Mouse (Mus musculus): ENCODE results near the gene Gm19935.

The Gm19935 gene

GRCm38 (mm10) chr8:90829825-90830224 lies 12.6 kb upstream of the Gm19935 start:
- no peak for DNase-seq (ENCODE audit: low spot score in 2 of 2)

DNA sequence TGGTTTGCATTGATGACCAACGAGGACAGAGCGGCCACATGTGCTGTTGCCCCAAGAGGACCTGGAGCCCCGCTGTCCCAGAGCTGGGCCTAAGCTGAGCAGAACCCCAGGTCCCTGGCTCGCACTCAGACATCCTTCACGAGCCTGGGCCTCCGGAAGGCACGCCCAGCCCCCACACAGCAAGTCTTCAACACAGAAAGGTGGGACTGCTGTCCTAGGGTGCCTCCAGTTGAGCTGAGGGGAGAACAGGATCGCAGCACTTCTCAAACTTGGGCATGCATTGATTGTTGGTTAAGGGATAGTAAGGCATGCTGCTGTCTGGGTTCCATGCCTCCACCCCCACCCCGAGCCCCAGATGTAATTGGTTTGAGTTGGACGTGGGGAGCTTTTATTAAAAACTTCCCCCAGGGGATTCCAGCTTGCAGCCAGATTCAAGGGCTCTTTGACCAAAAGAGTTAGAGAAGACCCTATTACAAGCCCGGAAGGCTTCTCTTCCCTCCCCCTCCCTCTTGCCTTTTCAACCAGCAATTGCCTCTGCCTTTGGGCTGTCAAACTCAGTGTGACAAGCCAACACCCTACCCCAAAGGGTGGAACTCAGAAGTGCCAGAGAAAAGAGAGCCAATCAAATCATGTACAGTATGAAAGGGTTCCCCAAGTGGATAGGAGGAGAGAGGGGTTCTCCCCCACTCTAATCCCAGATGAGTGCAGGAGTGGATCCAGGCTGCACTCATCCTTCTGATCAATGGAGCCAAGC lies 12.0 kb upstream of the Gm19935 start:
- no peak for DNase-seq (ENCODE audit: low spot score in 2 of 2)

DNA sequence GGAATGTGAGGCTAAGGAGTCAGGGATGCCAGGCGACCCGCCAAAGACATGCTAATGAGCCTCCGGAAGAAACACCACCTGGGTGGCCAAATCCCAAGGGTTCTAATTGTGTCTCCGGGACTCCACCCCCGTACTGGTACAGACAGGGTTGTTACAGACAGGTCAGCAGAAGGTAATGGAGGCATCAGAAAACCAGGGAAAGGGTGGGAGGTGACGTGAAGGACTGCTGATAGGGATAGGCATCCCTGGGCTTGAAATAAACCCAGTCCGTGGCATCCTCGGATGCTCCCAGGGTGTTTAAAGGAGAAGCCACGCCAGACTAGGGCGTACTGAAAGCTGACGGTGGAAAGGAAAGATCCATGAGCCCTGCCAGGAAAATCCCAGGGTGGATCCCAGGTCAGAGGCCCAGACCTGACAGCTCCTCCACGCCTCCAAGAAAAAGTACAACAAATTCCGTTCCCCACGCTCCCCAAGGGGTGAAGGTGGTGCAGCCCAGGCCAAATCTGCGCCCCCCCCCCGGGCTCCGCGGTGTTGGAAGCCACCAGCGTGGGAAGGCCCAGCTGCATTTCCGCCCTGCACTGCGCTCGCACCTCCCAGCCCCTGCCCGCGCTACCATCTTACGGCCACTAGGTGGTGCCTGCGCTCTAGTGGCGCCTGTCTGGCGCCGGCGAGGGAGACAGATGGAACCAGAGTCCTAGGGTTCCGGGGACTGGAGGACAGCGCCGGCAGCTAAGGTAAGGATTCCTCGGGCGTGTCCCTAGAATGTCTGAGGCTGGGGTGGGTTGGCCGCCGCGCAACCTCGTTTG lies 11.2 kb upstream of the Gm19935 start, which contains the start of gene Chd9:
Gene Chd9 (plus strand): TSS at position 172 of the 806 bp plus-strand sequence.
- peak; percentile 97 to 98 for DNase-seq (ENCODE audit: low spot score in 2 of 2)

- DNase-seq (ENCODE audit: low spot score in 2 of 2), result peak; percentile 50 to 66
Observed at GRCm38 (mm10) chr8:90825459-90825871, 8.3 kb upstream of the Gm19935 start.

DNA sequence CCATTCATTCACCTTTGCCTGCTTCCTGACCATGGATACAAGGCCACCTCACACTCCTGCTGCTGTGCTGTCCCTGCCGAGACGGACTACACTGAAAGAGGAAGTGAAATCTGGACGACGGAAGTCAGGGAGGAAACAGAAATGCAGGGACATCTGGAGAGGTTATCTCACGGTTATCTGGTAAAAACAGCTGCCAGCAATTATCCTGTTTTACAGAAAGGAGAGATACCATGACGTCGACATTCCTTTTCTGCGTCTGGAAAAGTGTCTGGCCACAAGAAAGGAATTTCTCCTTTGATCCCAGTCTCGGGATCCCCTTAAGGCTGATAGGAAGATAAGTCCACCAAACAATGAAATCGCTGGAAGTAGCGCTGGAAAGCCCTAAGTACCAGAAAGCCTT lies 5.2 kb upstream of the Gm19935 start:
- DNase-seq (ENCODE audit: low spot score in 2 of 2), result no peak

- no peak for DNase-seq (ENCODE audit: low spot score in 2 of 2)
Observed at GRCm38 (mm10) chr8:90820321-90820696, 3.1 kb upstream of the Gm19935 start.

DNA sequence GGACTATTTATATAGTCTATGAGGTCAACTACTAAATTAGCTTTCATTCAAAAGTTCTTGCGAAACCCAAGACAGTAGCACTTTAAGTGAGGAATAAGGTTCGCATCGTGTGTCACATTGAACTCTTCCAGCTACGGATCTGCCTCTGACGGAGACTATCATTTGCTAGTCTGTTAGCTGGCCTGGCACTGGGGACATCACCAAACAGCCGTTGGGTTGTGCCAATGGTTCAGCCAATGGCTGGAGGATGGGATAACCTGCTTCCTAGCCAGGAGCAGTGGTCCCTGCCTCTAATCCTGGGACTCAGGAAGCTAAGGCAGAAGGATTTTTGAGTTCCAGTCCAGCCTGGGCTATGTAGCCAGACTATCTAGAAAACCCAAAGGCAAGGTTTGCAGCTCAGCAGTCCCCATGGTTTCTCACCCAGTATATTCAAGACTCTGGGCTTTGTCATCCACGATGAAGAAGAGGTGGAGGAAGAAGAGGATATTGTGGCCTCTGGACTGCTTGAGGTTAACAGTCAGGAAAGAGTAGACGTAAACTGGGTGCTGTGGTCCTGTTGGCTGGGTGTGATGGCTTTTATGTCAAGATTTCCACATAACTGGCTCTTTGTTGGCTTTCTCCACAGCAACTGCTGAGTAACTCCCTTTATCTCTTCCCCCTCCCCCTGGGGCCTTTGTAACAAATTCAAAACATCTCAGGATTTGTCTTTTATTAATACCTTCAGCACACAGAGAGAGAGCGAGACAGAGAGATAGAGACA lies 2.5 kb upstream of the Gm19935 start:
- no peak for DNase-seq (ENCODE audit: low spot score in 2 of 2)

DNA sequence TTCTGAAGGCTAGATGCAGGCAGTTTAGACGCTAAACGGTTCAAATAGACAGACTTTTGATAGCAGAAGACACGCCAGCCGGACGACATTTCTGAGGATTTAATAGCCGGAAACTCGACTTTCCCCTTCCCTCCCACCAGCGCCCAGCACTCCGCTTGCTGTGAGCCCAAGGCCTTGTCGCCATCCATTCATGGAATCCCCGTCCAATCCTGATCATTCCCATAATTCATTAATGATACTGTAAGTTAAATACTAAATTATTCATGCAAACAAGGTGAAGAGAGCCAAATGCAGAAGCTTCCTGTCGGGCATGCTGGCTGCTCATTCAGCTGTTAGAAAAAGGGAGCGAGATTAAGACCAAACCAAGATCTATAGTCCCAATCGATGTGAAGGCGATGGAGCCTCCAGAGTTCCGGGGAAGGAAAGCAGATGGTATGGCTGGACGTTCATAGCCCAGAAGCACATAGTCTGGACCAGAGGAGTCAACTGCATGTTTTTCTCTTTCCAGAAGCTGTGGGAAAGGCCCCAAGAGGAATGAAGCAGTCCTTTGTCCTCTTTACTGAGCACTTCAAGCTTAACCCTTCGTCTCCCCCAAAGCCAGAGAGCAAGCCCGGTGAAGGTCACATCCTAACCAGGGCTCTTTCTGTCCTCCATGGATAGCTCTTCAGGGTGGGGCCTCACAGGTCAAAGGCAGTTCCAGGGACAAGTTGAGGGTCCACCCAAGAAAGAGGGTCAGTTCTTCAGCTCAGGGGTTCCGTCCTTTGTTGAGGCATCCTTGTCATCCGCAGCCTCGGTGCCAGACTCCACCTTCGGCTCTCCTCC lies 921 bp downstream of the Gm19935 start:
- DNase-seq (ENCODE audit: low spot score in 2 of 2), result no peak

DNA sequence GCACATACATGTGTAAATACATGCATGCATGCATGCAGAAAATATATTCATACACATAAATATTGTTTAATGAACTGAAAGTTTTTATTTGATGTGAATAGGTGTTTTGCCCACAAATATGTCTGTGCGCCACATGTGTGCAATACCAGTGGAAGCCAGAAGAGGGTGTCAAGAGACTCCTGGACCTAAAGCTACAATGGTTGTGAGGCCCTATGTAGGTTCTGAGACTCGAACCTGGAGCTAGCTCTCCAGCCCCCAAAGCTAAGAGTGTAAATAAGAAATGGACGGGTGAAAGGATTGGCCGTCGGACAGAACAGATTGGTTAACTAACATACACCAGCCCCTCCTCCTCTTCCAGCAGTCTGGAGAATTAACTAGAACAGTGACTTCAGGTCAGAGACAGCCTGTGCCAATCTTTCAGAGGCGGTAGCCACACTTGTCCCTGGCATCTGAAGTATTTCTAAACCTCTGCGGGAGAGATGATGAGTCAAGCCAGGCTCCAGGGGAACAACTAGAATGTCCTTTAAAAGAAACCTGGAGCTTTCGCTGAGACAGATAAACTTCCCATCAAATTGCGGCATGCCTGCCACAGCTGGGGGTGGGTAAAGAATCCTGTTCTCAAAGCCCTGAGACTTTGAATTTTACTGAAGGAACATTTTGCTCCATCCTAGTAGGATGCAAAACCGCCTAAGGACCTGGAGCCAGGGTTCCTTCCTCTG lies 3.4 kb downstream of the Gm19935 start:
- DNase-seq (ENCODE audit: low spot score in 2 of 2), result no peak

DNA sequence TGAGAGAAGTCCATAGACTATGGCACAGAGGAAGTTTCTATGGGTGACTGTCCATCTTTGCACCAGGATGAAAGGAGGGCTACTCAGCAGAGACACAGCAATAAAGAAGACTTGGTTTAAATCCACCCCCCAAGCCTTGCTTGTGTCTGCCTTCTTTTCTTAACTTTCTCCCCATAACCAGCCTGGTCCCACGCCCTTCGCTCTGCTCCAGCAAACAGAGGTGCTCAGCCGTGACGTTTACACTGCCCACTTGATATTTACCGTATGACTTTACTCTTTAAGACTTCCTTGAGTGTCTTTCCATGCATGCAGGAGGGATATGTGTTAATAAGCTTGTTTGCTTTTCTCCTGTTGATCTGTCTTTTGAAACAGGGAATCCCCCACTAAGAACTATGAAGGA lies 17.7 kb downstream of the Gm19935 start:
- no peak for DNase-seq (ENCODE audit: low spot score in 2 of 2)

GRCm38 (mm10) chr8:90794990-90795861 lies 22.0 kb downstream of the Gm19935 start:
- peak; percentile 64 to 65 for DNase-seq (ENCODE audit: low spot score in 2 of 2)

DNA sequence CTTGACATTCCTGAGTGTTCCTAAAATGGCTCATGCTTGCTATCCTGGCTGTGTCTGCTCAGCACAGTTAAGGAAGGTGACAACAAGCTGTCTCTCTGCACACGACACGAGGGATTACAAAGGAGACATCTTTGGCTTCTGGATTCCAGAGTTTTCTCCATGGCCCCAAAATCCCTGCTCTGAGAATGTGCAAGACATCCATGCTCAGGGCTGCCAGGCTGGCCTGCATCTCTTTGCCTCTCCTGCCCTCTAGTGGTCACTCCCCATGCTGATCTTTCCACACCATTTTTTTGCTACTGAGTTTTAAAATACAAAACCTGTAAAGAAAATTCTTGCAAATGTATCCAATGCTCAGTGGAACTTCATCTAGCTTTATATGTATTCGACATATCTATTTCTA lies 23.5 kb downstream of the Gm19935 start:
- DNase-seq (ENCODE audit: low spot score in 2 of 2), result peak; percentile 65 to 73

GRCm38 (mm10) chr8:90791616-90792015 lies 25.6 kb downstream of the Gm19935 start:
- DNase-seq (ENCODE audit: low spot score in 2 of 2), result no peak

DNA sequence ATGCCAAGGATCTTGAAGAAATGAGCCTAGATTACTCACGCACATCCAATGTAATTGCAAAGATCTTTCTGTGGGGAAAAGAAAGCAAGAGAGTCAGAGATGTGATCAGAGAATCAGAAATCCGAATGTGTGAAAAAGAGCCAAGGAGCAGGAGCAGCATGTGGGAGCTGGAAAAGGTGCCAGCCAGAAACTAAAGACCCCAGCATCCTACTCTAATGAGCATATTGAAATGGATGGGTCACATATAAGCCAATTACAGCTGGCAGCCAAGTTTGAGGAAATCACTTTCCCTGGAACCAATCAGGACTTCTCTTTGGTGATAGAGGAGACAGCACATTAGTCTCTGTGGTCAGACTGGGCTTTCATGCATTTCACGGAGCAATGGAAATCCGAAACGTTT lies 47.4 kb downstream of the Gm19935 start:
- DNase-seq (ENCODE audit: low spot score in 2 of 2), result no peak

Measured in urinary bladder, postnatal 36 days (tissue).